Mouse (Mus musculus) embryonic facial prominence, embryonic 13.5 days (tissue): ENCODE data around the gene Dnah14. TPM values are rescaled to one million over a fixed set of nuclear protein-coding genes. Genes with fewer than 3 reads are reported as not detected.
A peak's percentile ranks its signal among the peaks of the same experiment; 100 is the strongest.

Source experiments
- ATAC-seq: fragments of 200-750 bp; cut with Nextera tagmentation; 2 replicates; pipeline ENCODE4 v1.8.0; 2017; ENCODE audit warnings: low read depth; ENCODE audit not compliant: insufficient number of reproducible peaks, insufficient read depth, low FRiP score, low TSS enrichment
- H3K27ac ChIP-seq: fragments of 300-500 bp; sonication (generic); 2 replicates; pipeline ENCODE4 v1.5.1; 2015; ENCODE audit warnings: moderate library complexity, mild to moderate bottlenecking, inconsistent platforms
- H3K27me3 ChIP-seq: fragments of 300-500 bp; sonication (generic); 2 replicates; pipeline ENCODE4 v1.6.1; 2015; ENCODE audit warnings: mild to moderate bottlenecking, inconsistent platforms
- H3K36me3 ChIP-seq: fragments of 300-500 bp; sonication (generic); 2 replicates; pipeline ENCODE4 v1.6.1; 2015; ENCODE audit warnings: mild to moderate bottlenecking, inconsistent platforms
- H3K4me1 ChIP-seq: fragments of 300-500 bp; sonication (generic); 2 replicates; pipeline ENCODE4 v1.6.1; 2015; ENCODE audit warnings: inconsistent platforms
- H3K4me2 ChIP-seq: fragments of 300-500 bp; sonication (generic); 2 replicates; pipeline ENCODE4 v1.6.1; 2015; ENCODE audit warnings: moderate library complexity, mild to moderate bottlenecking, inconsistent platforms
- H3K4me3 ChIP-seq: fragments of 300-500 bp; sonication (generic); 2 replicates; pipeline ENCODE4 v1.5.1; 2015; ENCODE audit warnings: mild to moderate bottlenecking, inconsistent platforms
- H3K9ac ChIP-seq: fragments of 300-500 bp; sonication (generic); 2 replicates; pipeline ENCODE4 v1.6.1; 2015; ENCODE audit warnings: mild to moderate bottlenecking, inconsistent platforms
- H3K9me3 ChIP-seq: fragments of 300-500 bp; sonication (generic); 2 replicates; pipeline ENCODE4 v1.6.1; 2016; ENCODE audit warnings: inconsistent platforms
- WGBS: fragments of 180-500 bp; shearing (Covaris S2); methylation state at CpG from one replicate; pipeline ENCODE4 v1.1.7; 2015; ENCODE audit warnings: mixed read lengths; 5-methylcytosine and 5-hydroxymethylcytosine counted together
- polyA plus RNA-seq: library from polyadenylated mRNA; unstranded; fragments of >200 nt; fragmentation: Nextera tagmentation; extraction: Ambion mirVana; gene quantifications from 2 replicates; pipeline ENCODE4 v1.2.1, GENCODE M21; 2015

Gene Dnah14
- polyA plus RNA-seq, result 1.4 and 1.5 TPM in 2 replicates

DNA sequence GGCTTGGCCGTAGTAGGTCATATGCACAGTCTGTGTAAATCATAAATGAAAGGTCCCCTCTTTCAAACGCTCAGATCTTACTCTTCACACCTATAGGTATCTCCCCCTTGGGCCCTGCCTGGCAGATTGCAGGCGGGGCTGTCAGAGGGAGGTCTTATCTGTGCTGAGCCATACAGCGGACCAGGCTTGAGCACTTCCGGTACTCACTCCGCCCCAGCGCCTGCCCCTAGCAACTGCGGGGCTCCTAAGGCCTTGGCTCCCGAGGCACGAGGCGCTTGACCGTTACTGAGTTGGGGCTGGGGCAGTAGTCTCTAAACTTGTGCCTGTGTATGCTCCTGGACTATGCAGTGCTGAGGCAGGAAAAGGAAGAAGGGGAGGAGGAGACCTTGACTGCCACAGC, at the start of gene Dnah14:
Dnah14 (plus strand) TSS at position 238 of the 400 bp plus-strand sequence.
- Histone ChIP-seq H3K4me3 (no peak within 1 kb of the TSS), H3K9ac (no peak within 1 kb of the TSS), H3K27ac (no peak within 1 kb of the TSS), H3K9me3 (no peaks in the 10 kb centered on the region), H3K4me2 (no peak within 1 kb of the TSS), H3K36me3 (no peaks in the 10 kb centered on the region), H3K27me3 (no peaks in the 10 kb centered on the region), H3K4me1 (no peaks in the 10 kb centered on the region)
- WGBS, result 75% methylated on average over 12 of the region's 12 CpGs
- ATAC-seq, result no peak

- ATAC-seq, result peak; percentile 59; the same call in 1 of the 2 replicates
These were observed 47.0 kb upstream of the Dnah14 start for GRCm38 (mm10) chr1:181529368-181529767.

DNA sequence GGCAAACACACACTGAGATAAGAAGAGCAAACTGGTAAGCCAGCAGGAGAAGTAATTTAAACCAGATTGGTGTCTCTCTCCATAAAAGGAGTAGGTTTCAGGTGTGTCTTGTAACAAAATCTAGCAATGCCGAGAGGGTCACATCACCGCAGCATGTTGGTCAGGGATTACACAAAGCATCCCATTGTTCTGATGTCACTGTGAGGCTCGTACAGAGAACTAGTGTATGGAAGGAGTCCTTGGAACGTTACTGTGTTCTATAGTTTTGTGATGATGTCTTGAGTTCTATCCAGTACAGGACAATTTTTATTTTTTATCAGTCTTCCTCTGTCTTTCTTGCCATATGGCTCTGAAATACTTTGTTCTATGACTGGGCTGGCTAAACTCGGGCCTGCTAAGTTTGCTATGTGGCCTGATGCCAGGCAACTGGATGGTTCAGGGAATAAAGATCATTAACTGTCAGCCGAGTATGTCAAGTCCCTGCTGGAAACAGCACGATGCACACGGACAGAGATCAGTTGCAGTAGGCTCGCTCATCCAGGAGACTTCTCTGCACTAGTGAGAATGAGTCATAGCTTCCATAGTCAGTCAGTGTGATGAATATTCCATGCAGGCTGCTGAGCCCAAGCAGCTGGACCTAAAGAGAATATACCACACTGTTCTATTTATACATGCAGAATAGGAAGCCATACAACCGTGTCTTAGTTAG, 41.0 kb upstream of the Dnah14 start:
- peak overlapping the region; percentile 60; the same call in 1 of the 2 replicates for H3K27ac ChIP-seq
- H3K4me2 ChIP-seq, result no peak overlapping the region
- H3K4me1 ChIP-seq, result peaks cover 26% of the 10 kb centered on the region
- ATAC-seq, result no peak
- H3K9ac ChIP-seq, result no peak overlapping the region
- no peaks in the 10 kb centered on the region for H3K36me3 ChIP-seq
- 33% methylated on average over 10 of the region's 10 CpGs for WGBS
- H3K27me3 ChIP-seq, result no peaks in the 10 kb centered on the region
- no peak overlapping the region for H3K4me3 ChIP-seq
- H3K9me3 ChIP-seq, result no peaks in the 10 kb centered on the region

More at GRCm38 (mm10) chr1:181529368-181529767, 47.0 kb upstream of the Dnah14 start:
- H3K9ac ChIP-seq, result no peak overlapping the region
- H3K27ac ChIP-seq, result peak overlapping the region; percentile 68
- WGBS, result 42% methylated on average over 4 of the region's 4 CpGs
- H3K36me3 ChIP-seq, result no peaks in the 10 kb centered on the region
- H3K27me3 ChIP-seq, result no peaks in the 10 kb centered on the region
- no peak overlapping the region for H3K4me3 ChIP-seq
- no peaks in the 10 kb centered on the region for H3K9me3 ChIP-seq
- H3K4me1 ChIP-seq, result peaks cover 26% of the 10 kb centered on the region
- no peak overlapping the region for H3K4me2 ChIP-seq

DNA sequence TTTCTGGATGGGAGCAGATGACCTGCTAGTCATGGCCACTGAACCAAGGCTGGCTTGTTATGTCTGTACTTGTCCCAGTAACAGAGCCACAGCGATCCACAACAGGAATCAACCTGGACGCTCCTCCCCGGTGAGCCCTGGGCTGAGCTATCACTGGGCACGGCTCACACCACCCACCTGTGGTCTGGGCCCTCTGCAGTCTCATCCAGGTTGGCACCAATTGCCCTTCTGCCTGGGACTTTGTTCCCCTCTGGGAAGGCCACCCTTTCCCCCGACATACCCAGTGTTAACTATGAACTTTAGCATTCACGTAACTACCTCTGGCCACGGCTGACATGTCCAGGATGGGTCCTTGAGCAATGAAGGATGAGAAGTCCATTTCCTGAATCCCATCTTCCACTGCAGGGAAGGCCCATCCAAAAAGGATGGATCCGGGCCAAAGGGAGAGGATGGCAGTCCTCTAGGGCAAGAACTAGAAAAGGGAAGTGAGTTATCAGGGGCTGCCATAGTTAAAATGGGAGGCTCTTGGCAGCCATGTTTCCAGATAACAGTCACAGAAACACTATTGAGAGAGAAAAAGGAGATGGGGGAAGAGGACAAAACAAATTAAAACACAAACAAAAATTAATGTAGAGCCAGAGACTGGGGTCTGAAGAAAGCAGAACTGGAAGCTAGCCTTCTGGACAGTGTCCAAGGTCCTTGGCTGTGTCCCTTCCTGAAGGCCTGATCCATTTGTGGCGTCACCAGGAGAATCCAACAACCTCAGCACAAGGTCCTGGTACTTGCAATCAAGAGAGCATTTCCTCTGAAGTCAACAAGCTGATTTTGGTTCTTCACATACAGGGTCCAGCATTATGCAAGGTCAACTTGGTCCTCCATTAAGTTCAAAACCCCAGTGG, 38.5 kb upstream of the Dnah14 start:
- 91% methylated on average over 9 of the region's 9 CpGs for WGBS
- no peaks in the 10 kb centered on the region for H3K36me3 ChIP-seq

DNA sequence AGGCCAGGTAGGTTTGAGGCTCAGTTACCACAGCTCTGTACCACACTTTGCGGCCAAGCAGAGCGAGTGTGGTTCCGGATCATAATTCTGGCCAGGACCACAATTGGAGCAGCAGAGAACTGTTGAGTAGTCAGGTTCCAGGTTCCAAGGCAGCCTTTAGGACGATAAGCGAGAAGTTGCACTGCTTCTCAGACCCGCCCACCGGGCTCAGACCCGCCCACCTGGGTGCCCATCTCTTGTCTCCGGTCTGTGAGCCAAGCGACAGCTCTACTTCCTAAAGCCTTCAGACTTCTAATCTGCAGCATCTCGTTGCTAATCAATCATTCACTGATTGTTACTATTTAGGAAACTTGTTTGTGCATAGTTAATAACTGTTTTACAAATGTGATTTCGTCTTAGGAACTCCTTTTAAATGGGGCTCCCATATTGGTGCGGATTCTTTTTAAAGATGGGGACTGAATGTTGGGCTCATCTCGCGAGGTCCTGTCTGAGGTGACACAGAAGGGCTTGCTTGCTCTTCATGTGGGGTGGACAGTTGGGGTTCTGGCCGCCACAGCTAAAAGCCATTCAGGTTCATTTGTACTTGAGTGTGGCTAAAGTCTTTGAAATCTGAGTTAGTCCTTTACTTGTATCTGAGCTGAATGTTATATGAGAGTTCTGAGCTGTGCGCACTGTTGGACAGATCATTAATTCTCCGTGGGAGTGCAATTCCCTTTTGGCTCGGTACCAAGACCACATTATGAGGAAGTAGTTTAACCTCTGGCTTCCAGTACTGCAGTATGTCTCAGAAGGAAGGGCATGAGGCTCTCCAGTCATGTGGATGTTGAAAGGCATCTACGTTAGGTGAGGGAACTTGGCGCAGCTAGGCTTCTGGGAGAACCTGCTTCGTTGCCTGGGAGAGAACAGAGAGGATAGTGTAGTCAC, 36.3 kb upstream of the Dnah14 start:
- Histone ChIP-seq H3K27ac (no peak overlapping the region), H3K9me3 (no peaks in the 10 kb centered on the region), H3K4me3 (no peak overlapping the region), H3K9ac (no peak overlapping the region), H3K4me2 (no peak overlapping the region), H3K27me3 (peaks cover 11% of the 10 kb centered on the region; the same call in 1 of the 2 replicates), H3K4me1 (peaks cover 14% of the 10 kb centered on the region), H3K36me3 (no peaks in the 10 kb centered on the region)
- no peak for ATAC-seq
- 71% methylated on average over 22 of the region's 22 CpGs for WGBS

More for the DNA sequence above, 38.5 kb upstream of the Dnah14 start:
- Histone ChIP-seq H3K9ac (no peak overlapping the region), H3K4me3 (no peak overlapping the region), H3K27me3 (no peaks in the 10 kb centered on the region), H3K4me2 (no peak overlapping the region), H3K9me3 (no peaks in the 10 kb centered on the region), H3K27ac (no peak overlapping the region), H3K4me1 (peaks cover 27% of the 10 kb centered on the region)
- no peak for ATAC-seq

- Histone ChIP-seq H3K4me2 (no peak overlapping the region), H3K4me3 (no peak overlapping the region), H3K27me3 (peaks cover 11% of the 10 kb centered on the region; the same call in 1 of the 2 replicates), H3K4me1 (peaks cover 12% of the 10 kb centered on the region), H3K9me3 (no peaks in the 10 kb centered on the region), H3K9ac (no peak overlapping the region), H3K36me3 (no peaks in the 10 kb centered on the region), H3K27ac (no peak overlapping the region)
- WGBS, result 66% methylated on average over 5 of the region's 5 CpGs
- ATAC-seq, result no peak
These were observed 32.5 kb upstream of the Dnah14 start for GRCm38 (mm10) chr1:181543711-181544383.

- H3K27ac ChIP-seq, result no peak overlapping the region
- no peaks in the 10 kb centered on the region for H3K36me3 ChIP-seq
- H3K4me3 ChIP-seq, result no peak overlapping the region
- peaks cover 11% of the 10 kb centered on the region for H3K4me1 ChIP-seq
- ATAC-seq, result no peak
- peak overlapping the region; percentile 44; the same call in 1 of the 2 replicates for H3K4me2 ChIP-seq
- H3K9ac ChIP-seq, result no peak overlapping the region
- H3K27me3 ChIP-seq, result peaks cover 11% of the 10 kb centered on the region; the same call in 1 of the 2 replicates
- H3K9me3 ChIP-seq, result no peaks in the 10 kb centered on the region
- 28% methylated on average over 23 of the region's 23 CpGs for WGBS
These were observed 31.2 kb upstream of the Dnah14 start for GRCm38 (mm10) chr1:181545044-181545772.

DNA sequence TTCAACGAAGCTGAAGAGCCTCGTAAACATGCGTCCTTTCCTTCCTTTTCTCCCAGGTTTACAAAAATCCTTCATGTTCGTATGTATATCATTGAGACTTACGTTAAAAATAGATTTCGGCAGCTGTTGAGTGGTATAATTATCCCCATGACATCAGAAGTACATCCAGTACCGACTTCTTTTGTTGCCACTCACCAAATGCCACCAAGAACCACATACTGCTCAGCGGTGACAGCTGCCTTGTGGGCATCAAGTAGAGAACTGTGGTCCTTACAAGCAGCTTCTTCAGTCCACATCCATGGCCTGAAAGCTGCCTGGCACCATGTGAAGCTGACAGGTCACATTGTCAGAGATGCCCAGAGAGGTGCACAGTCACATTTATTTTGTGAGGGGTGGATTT, 26.4 kb upstream of the Dnah14 start:
- H3K27me3 ChIP-seq, result no peaks in the 10 kb centered on the region
- 0 out of 2 replicates have a peak, but pooled peaks cover 2% of the 10 kb centered on the region for H3K4me1 ChIP-seq
- no peak for ATAC-seq
- H3K4me2 ChIP-seq, result no peak overlapping the region
- H3K4me3 ChIP-seq, result no peak overlapping the region
- no peaks in the 10 kb centered on the region for H3K9me3 ChIP-seq
- no peaks in the 10 kb centered on the region for H3K36me3 ChIP-seq
- H3K27ac ChIP-seq, result no peak overlapping the region
- no peak overlapping the region for H3K9ac ChIP-seq
- WGBS, result 87% methylated on average over 8 of the region's 8 CpGs

- Histone ChIP-seq H3K9me3 (no peaks in the 10 kb centered on the region), H3K4me2 (no peak overlapping the region), H3K4me1 (no peaks in the 10 kb centered on the region), H3K27me3 (no peaks in the 10 kb centered on the region), H3K27ac (no peak overlapping the region), H3K36me3 (no peaks in the 10 kb centered on the region), H3K9ac (no peak overlapping the region), H3K4me3 (no peak overlapping the region)
- WGBS, result 68% methylated on average over 5 of the region's 5 CpGs
- ATAC-seq, result no peak
These were observed 25.5 kb upstream of the Dnah14 start for GRCm38 (mm10) chr1:181550826-181551225.
